In genomic region chr2:153778638-153779362, GRCm38 (mm10) we compare ENCODE assay signal across 7 mouse cellular contexts. TPM values are rescaled to one million over a fixed set of nuclear protein-coding genes. Genes with fewer than 3 reads are reported as not detected.
DNase-seq lines count a peak whose midpoint lies in the region; ATAC-seq and TF ChIP-seq lines count a peak whose summit lies in the region.

No protein-coding gene starts in this region.

- peaks cover 11% of the 10 kb centered on the region for H3K4me1 ChIP-seq in embryonic facial prominence, embryonic 13.5 days
- H3K4me1 ChIP-seq in kidney, adult 2 months (ENCODE audit: control insufficient read depth, insufficient read depth, low read length): no peaks in the 10 kb centered on the region
- no peaks in the 10 kb centered on the region for H3K4me1 ChIP-seq in limb, embryonic 14.5 days (ENCODE audit: control insufficient read depth, insufficient read depth, low read length)
- peaks cover 9% of the 10 kb centered on the region; the same call in 1 of the 2 replicates for H3K4me1 ChIP-seq in midbrain, embryonic 16.5 days (ENCODE audit: control insufficient read depth, insufficient read depth, low read length)
- no peaks in the 10 kb centered on the region; the same call in 1 of the 2 replicates for H3K4me1 ChIP-seq in spleen, adult 2 months (ENCODE audit: control insufficient read depth, insufficient read depth, insufficient read length)

- DNase-seq in adrenal gland, postnatal 25 days: peak; percentile 85
- DNase-seq in heart, adult 8-10 months (ENCODE audit: low spot score): peak; percentile 70
- DNase-seq in kidney, adult 2 months: peak; percentile 78
- DNase-seq in limb, embryonic 14.5 days (ENCODE audit: low spot score): peak; percentile 82
- DNase-seq in spleen, adult 2 months (ENCODE audit: low read depth in 1 of 2, low spot score in 2 of 2): peak; percentile 27 to 80

- H3K27me3 ChIP-seq in embryonic facial prominence, embryonic 13.5 days: no peaks in the 10 kb centered on the region
- H3K27me3 ChIP-seq in kidney, adult 2 months (replicated peaks; ENCODE audit: control insufficient read depth, insufficient read depth, low read length): no peaks in the 10 kb centered on the region
- no peaks in the 10 kb centered on the region for H3K27me3 ChIP-seq in limb, embryonic 14.5 days (ENCODE audit: control insufficient read depth, insufficient read depth, low read length)
- no peaks in the 10 kb centered on the region for H3K27me3 ChIP-seq in midbrain, embryonic 16.5 days (ENCODE audit: control insufficient read depth, insufficient read depth, low read depth, low read length)
- no peaks in the 10 kb centered on the region for H3K27me3 ChIP-seq in spleen, adult 2 months (ENCODE audit: control insufficient read depth, insufficient read depth, low read length)

- peak; percentile 83 for ATAC-seq in embryonic facial prominence, embryonic 13.5 days (ENCODE audit: insufficient number of reproducible peaks, insufficient read depth, low FRiP score, low TSS enrichment, low read depth)
- ATAC-seq in limb, embryonic 14.5 days (ENCODE audit: low FRiP score, low read depth): peak; percentile 90
- peak; percentile 81; the same call in 1 of the 2 replicates for ATAC-seq in midbrain, embryonic 16.5 days

- no peak for TF ChIP-seq CTCF in kidney, adult 2 months (conservative IDR thresholded peaks at IDR 0.05; ENCODE audit: insufficient read depth, insufficient read length, low read depth, low read length)
- TF ChIP-seq CTCF in spleen, adult 2 months (IDR thresholded peaks at IDR 0.05; ENCODE audit: extremely low read depth, insufficient read depth, insufficient read length, insufficient replicate concordance): no peak

- peaks cover 8% of the 10 kb centered on the region for H3K36me3 ChIP-seq in embryonic facial prominence, embryonic 13.5 days
- H3K36me3 ChIP-seq in kidney, adult 2 months (ENCODE audit: control insufficient read depth, insufficient read depth, low read length): no peaks in the 10 kb centered on the region
- H3K36me3 ChIP-seq in limb, embryonic 14.5 days (ENCODE audit: control insufficient read depth, insufficient read depth, low read length): 0 out of 2 replicates have a peak, but pooled peaks cover 5% of the 10 kb centered on the region
- peaks cover 9% of the 10 kb centered on the region for H3K36me3 ChIP-seq in midbrain, embryonic 16.5 days (ENCODE audit: control insufficient read depth, insufficient read depth, low read length)
- H3K36me3 ChIP-seq in spleen, adult 2 months (ENCODE audit: control insufficient read depth, insufficient read depth, low read length): no peaks in the 10 kb centered on the region

- TF ChIP-seq POLR2A in kidney, adult 2 months (IDR thresholded peaks at IDR 0.05; ENCODE audit: low read depth, low read length): no peak
- no peak for TF ChIP-seq POLR2A in limb, embryonic 14.5 days (IDR thresholded peaks at IDR 0.05; ENCODE audit: borderline replicate concordance, extremely low read depth, insufficient read depth, insufficient read length)
- TF ChIP-seq POLR2A in spleen, adult 2 months (IDR thresholded peaks at IDR 0.05; ENCODE audit: low read depth, low read length): no peak

- peak overlapping the region; percentile 39 for H3K4me3 ChIP-seq in embryonic facial prominence, embryonic 13.5 days
- H3K4me3 ChIP-seq in kidney, adult 2 months (ENCODE audit: insufficient read depth, low read depth, low read length): peak overlapping the region; percentile 27; the same call in 1 of the 2 replicates
- peak overlapping the region; percentile 30 for H3K4me3 ChIP-seq in limb, embryonic 14.5 days (replicated peaks; ENCODE audit: low read length)
- peak overlapping the region; percentile 29 for H3K4me3 ChIP-seq in midbrain, embryonic 16.5 days (ENCODE audit: low read depth, low read length)
- H3K4me3 ChIP-seq in spleen, adult 2 months (ENCODE audit: extremely low read depth, insufficient read depth, insufficient read length): peak overlapping the region; percentile 61

- peak overlapping the region; percentile 75 for H3K4me2 ChIP-seq in embryonic facial prominence, embryonic 13.5 days
- H3K4me2 ChIP-seq in limb, embryonic 14.5 days (replicated peaks; ENCODE audit: low read depth, low read length, severe bottlenecking): peak overlapping the region; percentile 53
- H3K4me2 ChIP-seq in midbrain, embryonic 16.5 days (ENCODE audit: low read length): peak overlapping the region; percentile 64

- peak overlapping the region; percentile 65 for H3K9ac ChIP-seq in embryonic facial prominence, embryonic 13.5 days
- H3K9ac ChIP-seq in limb, embryonic 14.5 days (ENCODE audit: low read depth, low read length, severe bottlenecking): peak overlapping the region; percentile 34
- peak overlapping the region; percentile 54 for H3K9ac ChIP-seq in midbrain, embryonic 16.5 days (ENCODE audit: low read depth, low read length)

- H3K27ac ChIP-seq in embryonic facial prominence, embryonic 13.5 days: peak overlapping the region; percentile 34; the same call in 1 of the 2 replicates
- H3K27ac ChIP-seq in kidney, adult 2 months (ENCODE audit: insufficient read depth, low read depth, low read length): no peak overlapping the region
- no peak overlapping the region for H3K27ac ChIP-seq in limb, embryonic 14.5 days (replicated peaks; ENCODE audit: low read depth, low read length)
- no peak overlapping the region for H3K27ac ChIP-seq in midbrain, embryonic 16.5 days (ENCODE audit: low read length)
- peak overlapping the region; percentile 57 for H3K27ac ChIP-seq in spleen, adult 2 months (ENCODE audit: insufficient read depth, low read length)

- WGBS in embryonic facial prominence, embryonic 13.5 days: 12% methylated on average over 24 of the region's 24 CpGs
- 7% methylated on average over 24 of the region's 24 CpGs for WGBS in kidney, adult 2 months
- WGBS in limb, embryonic 14.5 days: 10% methylated on average over 22 of the region's 24 CpGs
- 13% methylated on average over 24 of the region's 24 CpGs for WGBS in midbrain, embryonic 16.5 days
- 8% methylated on average over 23 of the region's 24 CpGs for WGBS in spleen, adult 2 months

- no peaks in the 10 kb centered on the region for H3K9me3 ChIP-seq in embryonic facial prominence, embryonic 13.5 days
- H3K9me3 ChIP-seq in limb, embryonic 14.5 days (ENCODE audit: control insufficient read depth, low read length): no peaks in the 10 kb centered on the region
- H3K9me3 ChIP-seq in midbrain, embryonic 16.5 days (replicated peaks; ENCODE audit: control insufficient read depth, low read length, poor library complexity, severe bottlenecking): no peaks in the 10 kb centered on the region

RNA-seq across cellular contexts. Expression of gene Efcab8, which starts 0.9 kb away (rescaled TPM):
- total RNA-seq in adrenal gland, postnatal 25 days (2021): 0.27 TPM in 1 of 2 replicates, not detected in the other
- not detected in 2 replicates for polyA plus RNA-seq in embryonic facial prominence, embryonic 13.5 days (2015; fragmentation: Nextera tagmentation; extraction: Ambion mirVana)
- total RNA-seq in heart, adult 8-10 months (2022): not detected
- polyA plus RNA-seq in kidney, adult 2 months (2012; rRNA removed): 0.14 and 0.20 TPM in 2 replicates
- 0.11 and 0.19 TPM in 2 replicates for polyA plus RNA-seq in limb, embryonic 14.5 days (2012; rRNA removed)
- 0.06 TPM in 1 of 2 replicates, not detected in the other for polyA plus RNA-seq in limb, embryonic 14.5 days (2014; fragmentation: Nextera tagmentation; extraction: Ambion mirVana)
- 0.16 TPM in 1 of 2 replicates, not detected in the other for polyA plus RNA-seq in midbrain, embryonic 16.5 days (2015; fragmentation: Nextera tagmentation; extraction: Ambion mirVana)
- polyA plus RNA-seq in spleen, adult 2 months (2012; rRNA removed): 0.22 and 0.26 TPM in 2 replicates

RNA-seq across cellular contexts. Expression of gene Mapre1, which starts 37.7 kb away (rescaled TPM):
- total RNA-seq in adrenal gland, postnatal 25 days (2021): 66.2 and 108 TPM in 2 replicates
- polyA plus RNA-seq in embryonic facial prominence, embryonic 13.5 days (2015; fragmentation: Nextera tagmentation; extraction: Ambion mirVana): 225 and 230 TPM in 2 replicates
- 10 to 100 TPM; 49.5 to 57.0 (median 50.8) TPM for total RNA-seq in heart, adult 8-10 months (2022)
- polyA plus RNA-seq in kidney, adult 2 months (2012; rRNA removed): 8.2 and 11.2 TPM in 2 replicates
- polyA plus RNA-seq in limb, embryonic 14.5 days (2012; rRNA removed): 30.2 and 36.1 TPM in 2 replicates
- 194 and 203 TPM in 2 replicates for polyA plus RNA-seq in limb, embryonic 14.5 days (2014; fragmentation: Nextera tagmentation; extraction: Ambion mirVana)
- 411 and 428 TPM in 2 replicates for polyA plus RNA-seq in midbrain, embryonic 16.5 days (2015; fragmentation: Nextera tagmentation; extraction: Ambion mirVana)
- polyA plus RNA-seq in spleen, adult 2 months (2012; rRNA removed): 5.0 and 5.1 TPM in 2 replicates

Comparison
In these comparisons a context has a peak if more than half of its experiments do, and no peak if none do; other contexts are left out.
1. H3K27ac ChIP-seq: peak in embryonic facial prominence, embryonic 13.5 days (single experiment) and spleen, adult 2 months (single experiment); none in kidney, adult 2 months (single experiment), limb, embryonic 14.5 days (single experiment) and midbrain, embryonic 16.5 days (single experiment).
2. Peak in every context shown above with its lines, with median percentiles within 50 percentile points of each other: DNase-seq, ATAC-seq, H3K4me2 ChIP-seq, H3K4me3 ChIP-seq and H3K9ac ChIP-seq.